Mouse (Mus musculus) cerebellum, adult 9-11 months (tissue): Measurements from ENCODE around the gene Rpn1.

ENCODE experiments used
- DNase-seq: peaks from one replicate; pipeline ENCODE4 v3.0.0; 2022

Gene Rpn1

GRCm38 (mm10) chr6:88067722-88068121, 16.6 kb upstream of the Rpn1 start:
- DNase-seq = no peak

DNA sequence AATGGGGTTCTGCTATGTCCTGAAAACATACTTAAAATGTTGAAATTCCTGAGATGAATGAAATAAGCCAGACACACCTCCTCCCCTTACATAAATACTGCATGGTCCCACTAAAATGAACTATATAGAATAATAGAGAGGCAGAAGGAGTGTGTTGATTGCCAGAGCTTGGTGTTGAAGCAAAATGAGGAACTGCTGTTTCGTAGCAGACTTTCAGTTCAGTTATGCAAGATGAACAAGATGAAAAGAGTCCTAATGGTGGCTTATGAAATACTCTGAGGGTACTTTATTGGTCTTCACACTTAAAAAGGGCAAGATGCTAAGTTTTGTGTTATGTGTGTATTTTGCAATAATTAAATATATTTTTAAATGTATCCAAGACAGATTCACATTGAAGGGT, 15.5 kb upstream of the Rpn1 start:
- no peak for DNase-seq

GRCm38 (mm10) chr6:88070468-88070867, 13.8 kb upstream of the Rpn1 start:
- no peak for DNase-seq

DNA sequence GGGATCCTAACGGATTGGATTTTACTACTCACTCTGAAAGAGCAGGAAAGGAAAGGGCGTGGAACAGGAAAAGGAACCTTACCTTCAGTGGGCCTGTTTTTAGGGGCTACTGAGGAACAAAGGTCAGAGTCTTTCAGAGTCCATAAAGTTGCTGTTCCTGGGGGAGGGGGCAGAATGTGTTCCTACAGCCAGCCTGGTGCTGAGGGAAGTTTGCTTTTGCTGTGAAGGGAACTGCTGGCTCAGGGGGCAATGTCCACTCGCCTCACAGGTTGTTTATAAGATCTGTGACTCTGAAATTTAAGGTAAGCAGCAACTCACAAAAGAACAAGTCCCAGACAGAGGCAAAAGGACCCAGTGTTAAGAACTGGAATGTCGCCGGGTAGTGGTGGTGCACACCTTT, 13.1 kb upstream of the Rpn1 start:
- no peak for DNase-seq

DNA sequence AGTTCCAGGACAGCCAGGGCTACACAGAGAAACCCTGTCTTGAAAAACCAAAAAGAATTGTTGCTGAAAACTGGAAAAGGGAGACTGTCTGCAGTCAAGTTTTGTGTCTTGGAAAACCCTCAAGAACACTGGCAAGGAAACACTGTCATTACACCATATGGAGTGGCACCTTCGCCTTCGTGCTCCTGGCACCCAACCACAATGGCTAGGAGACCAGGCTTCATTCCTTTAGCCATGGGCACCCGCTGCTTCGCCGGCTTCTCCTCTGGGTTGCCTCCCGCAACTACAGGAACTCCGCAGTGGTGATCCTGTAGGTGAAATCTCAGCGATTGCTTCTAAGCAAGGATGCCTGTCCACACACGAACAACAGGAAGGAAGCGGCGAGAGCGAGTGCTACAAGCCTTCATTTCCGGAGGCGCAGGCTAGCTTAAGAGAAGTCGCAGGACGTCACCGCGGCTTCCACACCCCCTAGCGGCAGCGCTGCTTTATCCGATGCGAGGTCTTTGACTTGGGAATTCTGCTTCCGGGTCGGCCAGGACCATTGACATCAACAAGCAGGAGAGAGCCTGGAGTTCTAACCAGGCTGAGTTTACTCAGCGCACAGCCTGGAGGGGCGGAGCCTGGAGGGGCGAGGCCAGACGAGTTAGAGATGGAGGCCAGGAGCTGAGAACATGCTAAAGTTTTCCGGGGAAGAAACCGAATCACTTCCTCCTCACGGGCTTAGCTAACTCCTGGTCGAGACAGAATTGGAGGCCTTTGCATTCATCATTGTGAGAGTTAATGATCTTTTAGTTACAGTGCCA, 9.3 kb upstream of the Rpn1 start:
- peak; percentile 93 for DNase-seq

GRCm38 (mm10) chr6:88075960-88076517, 8.2 kb upstream of the Rpn1 start:
- no peak for DNase-seq

DNA sequence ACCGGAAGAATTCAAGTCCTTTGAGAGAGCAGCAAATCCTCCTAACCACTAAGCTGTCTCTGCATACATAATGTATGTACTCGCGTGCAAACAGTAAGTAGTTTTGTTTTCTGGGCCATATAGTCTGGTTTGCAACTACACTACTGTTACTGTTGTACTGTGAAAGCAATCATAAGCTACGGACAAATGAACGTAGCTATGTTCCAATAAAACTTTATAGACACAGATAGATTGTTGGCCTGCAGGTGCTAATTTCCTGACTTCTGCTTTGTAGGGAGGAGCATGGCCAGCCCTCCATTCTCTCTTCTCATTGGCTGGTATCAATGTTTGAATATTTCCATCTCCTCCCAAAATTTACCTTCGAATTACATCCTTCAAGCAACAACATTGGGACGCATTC, 1.2 kb upstream of the Rpn1 start:
- DNase-seq = no peak

DNA sequence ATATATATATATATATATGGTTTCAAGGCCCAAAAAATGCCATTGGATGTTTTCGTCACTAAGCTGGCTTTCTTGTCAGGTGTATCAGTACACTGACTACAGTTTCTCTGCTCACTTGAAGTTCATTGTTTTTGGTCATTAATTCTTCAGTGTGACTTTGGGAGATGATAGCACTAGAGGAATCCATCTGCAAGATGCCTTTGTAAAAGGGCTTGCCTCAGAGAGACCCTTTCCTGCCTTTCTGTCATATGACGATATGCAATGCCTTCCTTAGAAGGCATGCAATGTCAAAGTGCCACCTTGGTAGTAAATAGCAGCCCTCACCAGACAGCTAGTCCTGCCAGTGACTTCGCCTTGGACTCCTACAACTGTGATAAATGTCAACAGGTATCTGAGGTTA, 610 bp upstream of the Rpn1 start:
- DNase-seq = no peak

- DNase-seq = no peak
Measured at GRCm38 (mm10) chr6:88088971-88089370, 4.7 kb downstream of the Rpn1 start.

GRCm38 (mm10) chr6:88095377-88095776, 11.1 kb downstream of the Rpn1 start:
- no peak for DNase-seq

DNA sequence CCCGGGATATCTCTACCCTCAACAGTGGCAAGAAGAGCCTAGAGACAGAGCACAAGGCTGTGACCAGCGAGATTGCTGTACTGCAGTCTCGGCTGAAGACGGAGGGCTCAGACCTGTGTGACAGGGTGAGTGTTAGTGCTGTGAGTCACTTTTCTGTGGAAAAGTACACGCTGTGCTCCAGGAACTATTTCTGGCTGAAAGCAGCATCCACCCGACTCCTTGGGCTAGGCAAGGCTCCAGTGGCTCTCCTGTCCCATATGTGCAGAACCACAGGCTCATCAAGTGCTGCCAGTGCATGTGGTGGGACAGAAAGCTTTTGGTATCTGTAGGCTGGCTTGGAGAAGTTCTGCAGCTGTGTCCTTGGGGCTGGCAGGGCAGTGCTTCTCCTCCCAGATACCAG, 17.8 kb downstream of the Rpn1 start:
- no peak for DNase-seq

GRCm38 (mm10) chr6:88105783-88106611, 21.7 kb downstream of the Rpn1 start:
- DNase-seq = peak; percentile 95

GRCm38 (mm10) chr6:88106612-88107123, 22.4 kb downstream of the Rpn1 start:
- peak; percentile 44 for DNase-seq

DNA sequence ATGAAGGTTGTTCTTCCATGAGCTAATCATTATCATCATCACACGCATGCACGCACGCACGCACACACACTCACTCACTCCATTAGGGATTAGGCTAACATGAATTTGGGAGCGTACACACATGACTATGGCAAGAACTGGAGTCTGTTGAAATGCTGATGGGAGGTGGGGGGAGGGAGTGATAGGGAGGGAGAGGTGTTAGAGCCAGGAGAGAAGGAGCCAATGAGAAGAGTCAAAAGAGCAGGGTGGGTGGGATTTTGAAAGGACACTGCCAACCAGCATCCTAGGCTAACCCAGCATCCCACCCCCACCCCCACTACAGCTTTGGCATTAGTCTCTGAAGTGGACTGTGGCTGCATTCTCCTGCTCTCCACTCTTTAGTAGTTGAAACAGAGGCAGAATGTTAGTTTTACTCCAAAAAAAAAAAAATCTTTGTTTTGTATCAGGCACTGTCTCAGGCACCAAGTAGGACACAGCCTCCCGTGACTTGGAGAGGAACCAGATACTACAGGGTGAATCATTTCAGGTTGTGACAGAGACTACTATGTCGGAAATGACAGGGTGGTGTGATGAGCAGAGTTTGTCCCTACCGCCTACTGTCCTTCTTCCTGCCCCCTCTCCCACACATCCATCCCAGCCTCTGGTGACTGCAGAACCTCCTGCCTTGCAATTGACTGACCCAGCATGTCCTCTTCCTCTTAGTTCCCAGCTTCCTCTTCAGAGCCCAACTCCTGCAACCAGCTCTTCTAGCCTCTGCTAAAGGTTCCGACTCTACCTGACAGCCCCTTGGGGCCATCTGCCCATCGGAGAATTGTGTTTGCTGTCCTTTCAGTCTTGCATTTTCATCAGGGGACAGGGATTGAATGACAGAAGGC, 23.6 kb downstream of the Rpn1 start:
- DNase-seq = no peak

DNA sequence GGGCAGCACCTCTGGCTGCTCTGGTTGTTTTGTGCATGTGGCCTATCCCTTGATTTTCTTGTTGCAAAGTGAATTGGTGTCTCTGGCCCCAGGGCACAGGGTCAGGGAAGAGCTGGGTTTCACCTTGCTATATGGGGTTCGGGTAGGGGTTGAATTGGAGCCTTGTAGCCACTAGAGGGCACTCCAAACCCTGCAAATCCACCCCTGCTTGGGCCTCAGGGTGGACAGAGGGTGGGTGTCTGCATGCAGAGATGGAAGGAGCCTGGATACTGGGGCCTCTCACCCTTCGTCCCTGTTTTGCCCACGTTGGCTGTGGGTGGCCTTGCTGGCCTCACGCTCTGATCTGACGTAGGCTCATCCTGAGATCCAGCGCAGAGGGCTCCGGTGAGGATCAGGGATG, 28.9 kb downstream of the Rpn1 start:
- peak; percentile 65 for DNase-seq

- no peak for DNase-seq
Measured at GRCm38 (mm10) chr6:88114414-88114813, 30.1 kb downstream of the Rpn1 start.

DNA sequence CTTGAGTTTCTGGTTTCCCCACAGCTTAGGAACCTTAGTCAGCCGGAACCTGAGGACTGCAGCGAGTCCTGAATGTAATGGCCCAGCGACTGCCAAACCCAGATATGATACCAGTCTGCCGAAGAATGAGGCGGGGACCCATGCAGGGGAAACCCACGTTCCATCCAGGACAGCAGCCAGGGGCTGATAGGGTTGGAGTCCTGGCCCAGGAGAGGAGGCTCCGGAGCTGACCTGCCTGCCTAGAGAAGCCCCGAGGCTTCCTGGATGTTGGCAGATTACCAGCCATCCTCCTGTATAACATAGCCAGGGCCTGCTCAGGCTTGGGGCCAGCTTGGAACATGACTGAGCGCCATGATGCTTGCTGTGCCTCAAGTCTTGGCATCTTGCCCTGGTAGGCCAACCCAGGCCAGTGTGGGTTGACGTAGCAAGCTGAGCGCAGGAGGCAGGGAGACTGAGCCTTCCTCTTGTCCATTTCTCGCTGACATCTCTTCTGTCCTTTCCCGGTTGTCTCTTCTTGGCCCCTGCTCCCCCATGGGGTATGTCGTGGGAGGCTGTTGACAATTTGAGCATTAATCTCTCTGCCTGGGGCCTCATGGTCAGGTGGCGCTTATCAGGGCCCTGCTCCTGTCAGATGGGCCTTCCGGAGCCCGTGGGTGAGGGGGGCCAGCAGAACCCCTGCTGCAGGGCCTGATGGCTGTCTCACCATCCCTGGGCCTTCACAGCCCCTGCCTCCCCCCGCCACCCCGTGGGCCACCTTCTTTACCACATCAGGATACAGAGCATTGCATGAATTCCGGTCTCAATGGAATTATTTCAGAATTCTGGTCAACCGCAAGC, 32.3 kb downstream of the Rpn1 start:
- peak; percentile 89 for DNase-seq

- DNase-seq = peak; percentile 32
Measured at GRCm38 (mm10) chr6:88117184-88117575, 32.9 kb downstream of the Rpn1 start.

DNA sequence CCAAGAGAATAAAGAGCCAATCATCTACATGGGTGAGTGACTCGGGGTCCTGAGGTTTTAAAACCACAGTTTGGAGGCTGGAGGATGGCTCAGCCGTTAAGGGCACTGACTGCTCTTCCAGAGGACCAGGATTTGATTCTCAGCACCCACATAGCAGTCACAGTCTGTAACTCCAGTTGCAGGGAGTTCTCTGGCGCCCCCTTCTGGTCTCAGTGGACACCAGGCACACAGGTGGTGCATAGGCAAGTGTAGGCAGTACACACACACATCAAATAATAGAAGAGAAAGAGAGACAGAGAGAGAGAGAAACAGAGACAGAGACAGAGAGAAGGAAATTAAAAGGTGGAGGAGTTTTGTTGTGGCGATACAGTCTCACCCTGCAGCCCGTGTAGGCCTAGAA, 35.0 kb downstream of the Rpn1 start:
- no peak for DNase-seq

- DNase-seq = no peak
Measured at GRCm38 (mm10) chr6:88120813-88121212, 36.5 kb downstream of the Rpn1 start.

- no peak for DNase-seq
Measured at GRCm38 (mm10) chr6:88121781-88122180, 37.5 kb downstream of the Rpn1 start.
